Mouse (Mus musculus) ES-CJ7 (cell line): ENCODE results near the gene Trpm4.
"Not testable (repeated sequence)": the region's sequence is repeated elsewhere in the genome, so short reads cannot be mapped to it uniquely, and the experiment has no call there.

Experiments used
- DNase-seq: peaks from one replicate; pipeline ENCODE4 v3.0.0; 2011; ENCODE audit warnings: low read depth, low spot score

Gene Trpm4

GRCm38 (mm10) chr7:45255822-45256221 is 77.8 kb downstream of the Trpm4 start:
- not testable (repeated sequence) for DNase-seq

GRCm38 (mm10) chr7:45253806-45254205 is 79.8 kb downstream of the Trpm4 start:
- DNase-seq, result no peak
